Mouse (Mus musculus) NIH3T3 (cell line): ENCODE data around the gene Fam117a.

Experiments
- DNase-seq: peaks from one replicate; pipeline ENCODE4 v3.0.0-alpha.2; 2012; ENCODE audit warnings: low read depth

Fam117a gene

DNA sequence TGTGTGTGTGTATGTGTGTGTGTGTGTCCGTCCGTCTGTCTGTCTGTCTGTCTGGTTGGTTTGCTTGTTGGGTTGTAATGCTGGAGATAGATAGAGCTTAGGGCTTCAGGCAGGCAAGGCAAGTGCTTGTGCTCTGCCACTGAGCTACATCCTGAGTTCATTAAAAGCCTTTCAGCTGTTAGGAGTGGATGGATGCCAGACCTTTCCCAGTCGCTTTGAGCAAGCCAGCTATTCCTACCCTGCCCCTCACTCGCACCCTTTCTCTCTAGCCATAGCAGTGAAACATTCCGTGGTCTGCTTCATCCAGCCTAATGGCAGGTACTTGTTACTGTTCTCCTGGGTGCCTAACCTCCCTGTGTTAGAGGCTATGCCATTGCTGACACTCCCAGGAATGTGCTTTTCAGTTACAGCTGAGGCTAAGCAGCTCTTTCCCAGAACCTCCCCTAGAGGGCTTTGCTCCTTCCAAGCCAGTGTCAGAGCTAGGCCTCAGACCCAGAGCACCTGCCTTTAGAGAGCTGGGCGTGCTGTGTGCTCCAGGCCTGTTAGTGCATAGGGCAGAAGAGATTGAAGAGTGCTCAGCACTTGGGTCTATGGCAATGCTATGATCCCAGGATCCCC, 29.6 kb downstream of the Fam117a start:
- DNase-seq: peak; percentile 74

DNA sequence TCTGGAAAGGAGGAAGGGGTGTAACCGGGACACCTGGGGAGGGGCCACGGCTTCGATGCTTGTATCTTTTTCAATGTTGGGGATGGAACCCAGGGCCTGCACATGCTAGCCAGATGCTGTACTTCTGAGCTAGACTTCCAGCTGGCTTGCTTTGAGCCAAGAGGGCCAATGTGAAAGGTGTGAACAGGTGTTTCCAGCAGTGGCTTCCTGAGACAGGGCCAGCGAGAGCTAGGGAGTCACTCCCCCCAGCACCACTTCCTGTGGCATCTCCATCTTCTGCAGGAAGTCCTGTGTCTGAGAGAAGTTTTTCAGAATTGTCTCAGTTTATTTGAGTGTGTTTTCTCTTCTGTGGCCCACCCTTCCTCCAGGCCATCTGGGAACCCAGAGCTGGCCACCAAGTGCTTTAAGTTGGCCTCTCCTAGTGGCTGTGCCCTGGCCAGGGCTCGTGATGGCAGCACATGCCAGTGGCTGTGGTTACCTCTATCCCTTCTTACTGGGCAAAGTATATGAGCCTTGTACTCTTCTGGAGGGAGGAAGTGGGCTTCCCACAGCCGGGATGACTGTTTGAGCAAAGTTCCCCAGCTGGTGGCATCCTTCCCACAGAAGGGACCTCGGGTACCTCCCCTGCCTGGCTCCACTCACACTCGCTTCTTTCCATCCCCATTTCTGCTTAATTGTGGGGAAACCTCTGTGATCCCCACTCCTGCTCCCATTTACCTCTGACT, 30.4 kb downstream of the Fam117a start:
- no peak for DNase-seq

DNA sequence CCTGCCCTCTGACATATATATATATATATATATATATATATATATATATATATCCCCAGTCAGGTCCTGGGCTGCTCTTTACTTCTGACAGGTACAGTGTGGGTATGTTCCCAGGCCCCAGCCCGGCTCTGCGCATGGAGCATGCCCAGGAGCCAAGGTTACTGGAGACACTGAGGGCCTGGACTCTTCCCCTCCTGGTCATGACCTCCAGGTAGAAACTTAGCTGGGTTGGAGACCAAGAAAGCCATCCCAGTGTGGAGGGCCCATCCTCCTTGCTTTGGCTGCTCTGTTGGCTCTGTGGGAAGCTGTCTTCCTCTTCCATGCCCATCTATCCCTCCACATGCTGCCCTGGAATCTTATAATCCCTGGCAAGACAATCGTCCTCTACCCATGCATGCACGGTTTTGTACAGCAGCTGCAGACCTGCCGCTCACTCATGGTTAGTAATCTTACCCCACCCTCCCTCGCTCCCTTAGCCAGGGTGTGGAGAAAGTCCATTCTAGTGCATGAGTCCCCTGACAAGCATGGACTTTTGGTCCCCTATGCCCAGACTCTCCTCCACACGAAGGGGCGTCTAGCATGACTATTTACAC, 31.5 kb downstream of the Fam117a start:
- DNase-seq: no peak

DNA sequence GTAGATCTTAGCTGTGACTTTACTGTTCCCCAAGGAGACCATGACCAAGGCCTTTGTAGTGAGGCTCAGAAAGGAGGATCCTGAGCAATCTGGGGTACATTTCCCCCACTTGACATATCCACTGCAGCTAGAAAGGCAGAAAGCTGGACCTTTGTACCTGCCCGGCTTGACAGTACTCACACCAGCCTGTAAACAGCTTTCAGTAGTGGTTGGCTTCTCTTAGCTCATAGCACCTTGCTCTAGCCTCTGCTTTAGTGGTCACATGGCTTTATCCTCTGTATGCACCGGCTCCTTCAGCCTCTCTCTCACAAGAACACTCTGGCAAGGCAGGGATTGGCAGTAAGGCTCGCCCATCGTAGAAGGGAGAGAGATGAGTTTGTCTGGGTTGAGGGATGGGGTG, 32.1 kb downstream of the Fam117a start:
- no peak for DNase-seq

DNA sequence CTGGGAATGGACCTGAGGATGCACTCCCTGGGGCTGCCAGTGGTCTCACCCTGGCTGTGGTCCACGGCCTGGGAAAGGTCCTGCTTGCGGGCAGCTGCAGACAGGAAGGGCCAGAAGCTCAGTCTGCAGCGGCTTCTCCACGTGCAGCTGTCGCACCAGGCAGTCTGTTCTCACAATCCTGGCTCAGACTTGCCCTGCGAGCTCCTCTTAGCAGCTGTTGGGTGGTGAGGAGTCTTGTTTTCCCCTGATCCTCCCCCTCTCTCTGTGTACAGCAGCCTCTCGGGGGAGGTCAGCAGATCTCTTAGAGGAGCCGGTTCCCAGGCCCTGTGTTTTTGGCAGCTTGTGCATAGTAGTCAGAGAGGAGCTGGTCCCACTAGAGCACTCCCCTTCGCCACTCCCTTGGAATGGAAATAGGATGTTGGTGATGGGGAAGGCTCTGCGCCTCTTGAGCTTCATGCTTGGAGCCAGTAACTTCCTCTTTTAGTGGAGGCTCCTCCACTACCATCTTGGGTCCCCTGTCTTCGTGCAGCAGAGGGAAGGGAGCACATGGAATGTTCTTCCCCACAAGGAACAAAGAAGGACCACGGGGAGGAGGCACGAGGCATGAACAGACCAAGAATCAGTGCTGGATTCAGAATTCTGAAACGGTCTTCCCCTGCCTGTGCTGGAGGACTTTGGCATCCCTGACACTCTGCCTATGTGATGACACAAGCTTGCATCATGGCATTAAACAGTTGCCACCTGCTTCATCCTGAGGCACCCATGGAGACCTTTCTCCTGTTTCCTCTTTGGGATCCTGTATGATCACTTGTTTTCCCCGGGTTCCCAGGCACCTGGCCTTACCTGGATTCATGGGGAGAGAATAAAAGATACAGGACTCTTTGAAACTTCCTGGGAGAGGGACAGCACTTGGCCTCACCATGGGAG, 33.4 kb downstream of the Fam117a start:
- peak; percentile 72 for DNase-seq

DNA sequence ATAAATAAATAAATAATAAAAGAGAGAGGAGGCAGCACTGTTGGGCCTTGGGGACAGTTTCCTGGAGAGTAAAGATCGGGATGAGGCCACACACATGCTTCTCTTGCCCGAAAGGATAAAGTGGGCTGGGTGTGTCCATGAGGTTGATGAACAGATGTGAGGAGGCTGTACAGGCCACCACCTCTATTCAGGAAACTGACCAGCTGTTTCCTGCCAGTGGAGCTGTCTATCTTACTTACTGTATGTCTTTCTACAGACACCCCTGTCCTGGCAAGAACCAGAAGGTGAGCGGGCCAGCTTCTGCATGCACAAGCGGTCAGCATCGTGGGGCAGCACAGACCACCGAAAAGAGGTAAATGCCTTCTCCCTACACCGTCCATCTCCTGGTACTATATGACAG, 34.4 kb downstream of the Fam117a start:
- DNase-seq: no peak

DNA sequence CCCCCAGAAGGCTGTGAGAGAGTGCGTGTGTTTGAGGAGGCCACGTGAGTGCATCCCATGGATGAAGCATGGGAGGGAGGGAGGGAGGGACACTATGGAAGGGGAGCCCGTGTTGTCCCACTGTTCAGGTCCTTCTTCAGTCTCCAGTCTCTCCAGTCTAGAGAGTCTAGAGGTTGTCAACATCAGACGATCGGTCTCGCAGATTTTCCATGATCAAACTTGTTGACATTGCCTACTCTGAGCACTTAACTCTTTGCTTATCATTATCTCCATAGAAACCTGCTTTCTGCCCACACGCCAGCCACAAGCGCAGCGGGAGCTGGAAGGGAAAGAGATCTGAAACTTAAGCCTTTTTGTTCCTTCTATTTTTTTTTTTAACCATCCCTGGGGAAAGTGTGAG, 42.1 kb downstream of the Fam117a start:
- DNase-seq: peak; percentile 24

DNA sequence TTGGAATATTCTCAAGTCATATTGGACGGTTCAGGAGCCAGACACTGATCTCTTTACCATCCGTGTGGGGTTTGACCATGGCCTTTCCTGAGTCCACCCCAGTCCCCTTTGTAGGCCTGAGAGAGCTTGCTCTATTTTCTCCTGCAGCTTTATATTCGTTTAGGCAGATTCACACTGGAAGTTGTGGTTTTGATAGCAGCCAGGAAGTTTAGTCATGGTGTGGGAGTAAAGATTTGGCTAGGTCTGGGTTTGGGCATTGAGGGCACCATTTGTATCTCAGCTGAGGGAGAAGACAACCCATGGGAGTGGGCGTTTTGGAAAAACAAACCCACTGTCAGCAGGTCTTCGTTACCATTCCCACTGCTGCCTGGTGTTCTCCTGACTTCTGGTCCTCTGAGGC, 42.7 kb downstream of the Fam117a start:
- peak; percentile 43 for DNase-seq

DNA sequence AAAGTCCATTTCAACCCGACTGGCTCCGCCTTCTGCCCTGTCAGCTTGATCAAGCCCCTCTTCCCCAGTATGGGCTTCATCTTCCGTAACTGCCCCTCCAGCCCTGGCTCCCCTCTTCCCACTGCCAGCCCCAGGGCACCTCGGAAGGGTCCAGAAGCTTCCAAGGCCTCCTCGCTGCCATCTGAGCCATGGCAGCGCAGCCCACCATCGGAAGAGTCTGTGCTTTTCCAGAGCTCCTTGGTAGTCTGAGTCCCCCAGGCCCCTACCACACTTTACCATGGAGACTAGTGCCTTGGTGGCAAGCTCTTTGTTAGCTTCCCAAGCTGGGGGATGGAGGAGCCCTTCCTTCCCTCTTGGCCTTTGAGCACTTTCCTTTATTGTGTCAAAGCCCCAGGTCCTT, 43.9 kb downstream of the Fam117a start:
- no peak for DNase-seq

DNA sequence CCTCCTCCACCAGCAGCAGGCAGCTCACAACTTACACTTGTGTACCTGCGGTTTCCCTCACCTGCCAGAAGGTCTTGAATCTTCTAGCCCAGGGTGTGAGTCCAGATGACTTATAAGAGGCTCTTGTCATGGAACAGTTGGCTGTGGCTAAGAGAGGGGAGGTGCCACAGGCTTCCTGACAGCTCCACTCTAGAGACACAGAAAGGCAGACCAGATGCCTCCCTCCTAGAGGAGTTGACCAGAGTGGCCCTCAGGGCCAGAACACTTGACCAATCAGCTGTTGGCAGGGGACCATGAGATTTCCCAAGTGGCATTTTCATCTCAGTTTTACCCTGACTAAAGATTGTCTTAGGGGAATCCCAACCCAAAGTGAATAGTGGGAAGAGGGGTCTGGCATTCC, 44.3 kb downstream of the Fam117a start:
- DNase-seq: no peak

DNA sequence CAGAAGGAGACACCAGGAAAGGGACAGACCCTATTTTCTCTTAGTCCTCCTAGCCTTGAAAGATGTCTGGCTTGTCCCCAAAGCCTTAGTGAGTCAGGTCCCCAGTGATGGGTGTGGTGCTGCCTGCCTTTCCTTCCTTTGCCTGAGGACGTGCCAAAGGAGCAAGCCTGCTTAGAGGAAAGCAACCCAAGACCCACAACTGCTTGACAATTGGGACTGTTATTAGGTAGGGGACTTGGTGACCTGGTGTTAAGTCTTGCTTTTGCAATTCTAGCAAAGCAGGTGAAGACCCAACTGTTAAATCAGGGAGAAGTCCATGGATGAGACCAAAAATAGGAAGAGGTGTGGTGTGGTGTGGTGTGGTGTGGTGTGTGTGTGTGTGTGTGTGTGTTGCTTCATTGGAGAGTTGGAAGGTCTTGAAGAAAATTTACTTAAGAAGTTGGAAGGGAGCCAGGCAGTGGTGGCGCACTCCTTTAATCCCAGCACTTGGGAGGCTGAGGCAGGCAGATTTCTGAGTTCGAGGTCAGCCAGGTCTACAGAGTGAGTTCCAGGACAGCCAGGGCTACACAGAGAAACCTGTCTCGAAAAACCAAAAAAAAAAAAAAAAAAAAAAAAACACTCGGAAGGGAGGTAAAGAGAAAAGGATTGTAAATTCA, 46.6 kb downstream of the Fam117a start:
- peak; percentile 33 for DNase-seq

DNA sequence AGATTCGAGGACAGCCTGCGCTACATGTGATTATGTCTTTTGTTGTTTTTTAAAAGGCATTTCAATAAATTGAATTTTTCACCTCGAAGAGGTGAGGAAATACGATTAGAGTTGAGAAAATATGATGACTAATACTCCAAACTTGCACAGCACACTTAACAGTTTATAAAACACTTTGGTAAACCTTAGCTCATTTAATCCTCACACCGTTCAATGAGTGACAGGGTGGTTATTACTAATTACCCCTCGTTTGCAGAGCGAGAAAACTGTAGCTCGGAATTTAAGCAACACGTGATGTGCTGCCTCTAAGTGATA, 47.1 kb downstream of the Fam117a start:
- DNase-seq: no peak

DNA sequence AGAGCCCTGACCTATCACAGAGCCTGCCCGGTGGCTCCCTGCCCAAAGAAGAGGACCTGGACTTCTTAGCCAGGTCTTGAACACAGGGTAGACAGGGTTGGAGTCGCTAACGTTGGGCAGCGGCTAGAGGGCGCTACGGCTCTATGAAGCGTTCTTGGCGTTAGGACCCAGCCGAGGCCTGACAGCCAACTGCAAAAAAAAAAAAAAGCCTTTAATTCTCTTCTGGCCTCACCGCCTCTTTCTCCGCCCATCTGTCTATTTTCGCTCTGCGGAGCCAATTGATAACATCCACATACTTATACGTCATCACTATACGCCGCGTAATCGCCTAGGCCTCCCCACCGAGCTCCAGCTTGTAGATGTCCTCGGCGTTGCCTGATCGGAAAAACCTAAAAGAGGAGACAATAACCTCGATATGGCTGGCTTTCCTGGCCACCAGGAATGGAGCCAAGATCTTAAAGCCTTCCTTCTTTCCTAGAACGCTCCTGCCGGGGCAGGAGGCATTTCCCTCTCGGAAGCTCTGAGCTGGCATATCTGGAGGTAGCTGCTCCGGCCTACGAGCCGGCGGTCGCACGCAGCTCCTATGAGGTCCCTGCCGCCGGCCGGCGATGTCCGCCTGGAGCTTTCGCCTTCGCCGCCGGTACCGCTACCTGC, 47.6 kb downstream of the Fam117a start, which contains the start of gene Slc35b1:
Slc35b1 (plus strand) TSS at position 374 of the 654 bp plus-strand sequence.
- peak; percentile 97 for DNase-seq

DNA sequence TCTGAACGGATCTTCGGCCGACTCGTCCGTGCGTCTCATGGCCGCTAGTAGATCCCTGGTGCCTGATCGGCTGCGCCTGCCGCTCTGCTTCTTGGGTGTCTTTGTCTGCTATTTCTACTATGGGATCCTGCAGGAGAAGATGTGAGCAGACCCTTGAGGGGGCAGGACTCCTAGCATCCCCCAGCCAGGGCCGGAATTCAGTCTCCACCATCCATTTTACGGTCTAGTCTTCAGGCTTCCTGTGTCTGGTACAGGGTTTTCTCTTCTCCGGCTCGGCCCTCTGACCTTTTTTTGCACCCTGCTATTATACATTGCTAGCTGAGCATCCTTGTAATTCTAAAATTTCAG, 48.1 kb downstream of the Fam117a start:
- no peak for DNase-seq

DNA sequence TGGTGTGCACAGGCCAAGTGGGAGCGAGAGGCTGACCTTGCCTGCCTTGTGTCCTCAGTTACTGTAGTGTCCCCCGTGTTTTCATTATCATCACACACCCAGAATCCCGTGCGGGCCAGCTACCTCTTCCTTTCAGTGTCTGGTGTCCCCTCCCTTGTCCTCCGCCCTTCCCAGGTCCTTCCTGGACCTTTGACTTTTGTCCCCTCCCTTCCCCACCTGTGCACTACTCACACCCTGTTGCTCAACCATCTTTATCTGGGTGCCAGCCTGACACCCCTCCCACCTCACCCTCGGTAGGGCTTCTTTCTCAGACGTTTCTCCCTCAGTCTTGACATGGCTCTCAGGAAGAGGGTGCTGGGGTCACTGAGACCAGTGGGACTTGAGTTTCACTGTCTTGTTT, 50.5 kb downstream of the Fam117a start:
- no peak for DNase-seq

DNA sequence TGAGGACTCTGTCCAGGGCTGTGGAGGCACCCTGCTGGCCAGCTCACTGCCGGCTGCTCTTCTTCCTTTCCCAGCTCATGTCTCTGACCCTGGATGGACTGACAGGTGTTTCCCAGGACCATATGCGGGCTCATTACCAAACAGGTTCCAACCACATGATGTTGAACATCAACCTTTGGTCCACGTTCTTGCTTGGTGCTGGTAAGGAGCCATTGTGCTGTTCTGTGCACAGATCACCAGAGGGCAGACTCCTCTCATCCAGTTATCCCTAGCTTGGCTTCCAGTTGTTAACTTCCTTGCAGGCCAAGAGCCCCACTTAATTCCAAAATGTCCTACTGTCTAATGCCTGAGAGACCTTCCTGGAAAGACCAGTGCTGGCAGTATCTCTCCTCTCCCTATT, 52.2 kb downstream of the Fam117a start:
- peak; percentile 65 for DNase-seq

DNA sequence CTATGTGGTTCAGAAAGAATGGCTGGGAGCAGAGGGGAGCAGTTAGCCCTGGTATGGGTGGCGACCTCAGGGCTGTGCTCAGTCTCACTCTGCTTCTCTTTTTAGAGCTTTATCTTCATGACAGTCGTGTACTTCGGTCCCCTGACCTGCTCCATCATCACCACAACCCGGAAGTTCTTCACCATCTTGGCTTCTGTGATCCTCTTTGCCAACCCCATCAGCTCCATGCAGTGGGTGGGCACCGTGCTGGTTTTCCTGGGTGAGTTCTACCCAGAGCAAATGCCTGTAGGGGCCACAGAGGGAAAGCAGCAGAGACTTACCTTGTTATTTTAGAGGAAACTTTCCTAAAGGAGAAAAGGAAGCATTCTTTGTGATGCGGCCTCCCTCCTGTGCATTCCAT, 53.6 kb downstream of the Fam117a start:
- DNase-seq: no peak

DNA sequence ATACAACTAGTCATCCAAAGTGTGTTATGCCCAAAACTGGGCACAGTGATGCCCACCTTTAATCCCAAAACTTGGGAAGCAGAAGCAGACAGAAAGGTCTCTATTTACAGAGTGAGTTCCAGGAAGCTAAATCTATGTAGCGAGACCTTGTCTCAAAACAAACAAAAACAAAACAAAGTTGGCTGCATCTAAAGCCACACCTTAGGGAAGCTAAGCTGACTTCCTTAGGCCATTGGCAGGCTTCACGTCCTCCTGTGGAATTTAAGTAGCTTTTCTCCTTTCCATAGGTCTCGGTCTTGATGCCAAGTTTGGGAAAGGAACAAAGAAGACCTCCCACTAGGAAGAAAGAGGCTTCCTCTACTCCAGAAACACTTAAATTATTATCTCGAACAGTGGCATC, 54.4 kb downstream of the Fam117a start:
- no peak for DNase-seq

DNA sequence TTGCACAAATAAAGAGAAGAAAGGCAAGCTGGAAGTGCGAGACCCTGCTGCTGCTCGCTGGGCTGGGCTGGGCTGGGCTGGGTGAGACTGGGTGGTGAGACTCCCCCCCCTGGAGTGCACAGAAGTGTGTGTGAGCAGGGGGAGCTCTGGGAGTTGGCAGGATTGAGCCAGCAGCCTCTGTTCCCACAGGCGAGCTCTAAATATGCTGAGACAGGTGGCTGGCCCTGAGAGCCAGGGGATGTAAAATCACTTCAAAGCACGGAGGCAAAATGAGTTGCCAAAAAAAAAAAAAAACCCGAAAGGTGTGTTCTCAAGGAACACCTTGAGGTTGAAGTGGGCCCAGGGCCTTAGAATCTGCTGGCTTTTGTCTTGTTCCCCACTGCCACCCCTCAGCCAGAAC, 54.9 kb downstream of the Fam117a start:
- DNase-seq: no peak

DNA sequence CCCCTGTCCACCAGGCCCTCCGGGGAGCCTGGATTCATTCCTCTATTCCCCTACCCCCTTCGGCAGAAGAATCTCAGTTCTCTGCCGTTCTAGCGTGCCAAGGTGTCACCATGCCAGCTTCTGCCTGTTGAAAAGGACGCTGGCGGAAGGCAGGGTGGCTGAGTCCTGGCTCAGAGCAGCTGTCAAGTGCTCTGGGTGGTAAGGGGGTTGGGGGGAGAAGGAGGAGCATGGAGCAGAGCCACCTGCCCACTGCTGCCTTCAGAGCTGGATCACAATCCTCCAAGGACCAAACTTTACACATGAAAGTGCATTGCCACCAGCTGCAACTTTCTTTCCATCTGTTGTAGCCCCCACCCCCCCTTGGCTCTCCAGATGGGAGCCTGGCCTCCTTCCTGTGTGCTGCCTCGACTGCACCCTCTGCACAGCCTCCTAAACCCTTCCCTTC, 55.4 kb downstream of the Fam117a start:
- DNase-seq: no peak

DNA sequence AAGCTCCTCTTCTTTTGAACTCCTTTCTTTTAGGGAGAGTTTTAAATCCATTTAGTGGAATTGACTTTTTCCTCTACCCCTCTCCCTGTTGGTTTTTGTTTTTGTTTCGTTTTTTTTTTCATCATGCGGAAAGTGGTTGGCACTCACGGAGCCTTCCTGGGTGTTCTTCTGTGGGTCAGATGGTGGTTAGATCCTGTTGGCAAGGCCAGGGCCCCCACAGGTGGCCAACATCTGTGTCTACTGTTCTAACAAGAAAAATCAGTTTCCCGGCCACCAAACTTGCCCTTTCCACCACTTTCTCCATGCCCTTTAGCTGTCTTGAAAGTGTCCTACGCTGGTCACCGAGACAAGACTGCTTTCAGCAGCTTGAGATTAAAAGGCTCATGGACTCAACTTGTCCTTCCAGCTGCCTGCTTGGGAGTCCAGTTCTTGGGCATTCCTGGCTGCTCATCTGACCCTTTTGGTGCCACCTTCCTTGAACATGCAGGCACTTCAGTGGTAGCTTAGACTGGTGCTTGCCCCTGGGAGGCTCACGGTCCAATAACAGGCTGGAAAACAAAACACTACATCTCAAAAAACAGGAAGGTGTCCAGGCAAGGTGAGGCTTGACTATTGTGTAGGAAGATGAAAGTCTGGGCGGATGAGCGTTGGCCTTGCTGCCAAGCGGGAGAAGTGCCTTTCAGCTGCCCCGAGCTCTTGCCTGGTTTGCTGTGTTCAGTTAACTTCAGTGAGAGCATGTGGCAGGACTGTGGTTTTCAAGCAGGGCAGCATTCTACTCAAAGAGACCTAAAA, 56.1 kb downstream of the Fam117a start:
- DNase-seq: no peak
